Mouse (Mus musculus): ENCODE measurements around the gene Sox6. TPM values are rescaled to one million over a fixed set of nuclear protein-coding genes. Genes with fewer than 3 reads are reported as not detected.

The Sox6 gene
- polyA plus RNA-seq, 1 experiment from 2014 or later, result 31.2 TPM

DNA sequence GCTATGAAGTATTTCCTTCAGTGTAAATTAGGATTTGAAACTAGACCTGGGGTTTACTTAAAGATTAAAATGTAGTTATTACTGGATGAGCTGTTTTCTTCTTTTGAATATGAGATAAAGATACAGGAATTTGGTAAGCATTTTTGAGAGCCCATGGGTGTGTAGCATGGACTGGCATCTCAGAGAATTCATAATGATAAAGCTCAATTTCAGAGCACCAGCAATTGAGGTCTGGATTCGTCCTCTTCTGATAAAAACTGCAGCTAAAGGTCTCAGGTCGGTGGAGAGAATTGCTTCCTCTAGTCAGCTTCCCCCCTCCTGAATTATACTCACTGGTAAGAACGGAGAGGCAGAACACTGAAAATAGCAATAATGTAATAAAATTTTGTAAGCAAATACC, 86.4 kb downstream of the Sox6 start:
- Histone ChIP-seq H3K9me3 (ENCODE audit: control insufficient read depth, low read length) (no peaks in the 10 kb centered on the region), H3K27me3 (replicated peaks; ENCODE audit: control insufficient read depth, insufficient read depth, low read length) (no peaks in the 10 kb centered on the region), H3K27ac (ENCODE audit: low read depth, low read length) (no peak overlapping the region), H3K9ac (ENCODE audit: low read depth, low read length) (no peak overlapping the region), H3K4me3 (ENCODE audit: low read length) (no peak overlapping the region), H3K4me1 (ENCODE audit: control insufficient read depth, insufficient read depth, low read depth, low read length) (no peaks in the 10 kb centered on the region), H3K4me2 (ENCODE audit: low read length) (no peak overlapping the region), H3K36me3 (ENCODE audit: control insufficient read depth, insufficient read depth, low read length) (no peaks in the 10 kb centered on the region)
- ATAC-seq, result no peak
- 67% methylated on average over 3 of the region's 3 CpGs for WGBS

DNA sequence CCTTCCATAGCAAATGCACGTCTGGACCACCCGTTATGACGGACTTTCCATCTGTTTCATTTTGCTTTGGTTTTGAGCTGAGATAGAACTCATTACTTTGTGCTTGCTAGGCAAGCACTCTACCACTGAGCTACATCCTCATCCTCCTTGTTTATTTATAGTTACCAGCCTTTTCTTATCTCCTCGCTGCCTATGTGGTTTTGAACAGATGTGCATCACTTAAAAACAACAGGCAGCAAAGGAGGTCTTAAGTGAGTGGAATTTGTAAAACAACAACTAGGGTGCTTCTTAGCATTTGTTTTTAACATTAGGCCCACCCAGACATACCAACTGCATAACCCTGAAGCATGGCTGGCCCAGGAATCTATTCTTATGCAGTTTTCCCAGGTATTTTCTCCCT, 86.9 kb downstream of the Sox6 start:
- H3K9me3 ChIP-seq (ENCODE audit: control insufficient read depth, low read length), result no peaks in the 10 kb centered on the region
- no peak overlapping the region for H3K4me3 ChIP-seq (ENCODE audit: low read length)
- H3K4me1 ChIP-seq (ENCODE audit: control insufficient read depth, insufficient read depth, low read depth, low read length), result no peaks in the 10 kb centered on the region
- H3K27ac ChIP-seq (ENCODE audit: low read depth, low read length), result no peak overlapping the region
- H3K27me3 ChIP-seq (replicated peaks; ENCODE audit: control insufficient read depth, insufficient read depth, low read length), result no peaks in the 10 kb centered on the region
- WGBS, result 82% methylated on average over 4 of the region's 4 CpGs
- H3K36me3 ChIP-seq (ENCODE audit: control insufficient read depth, insufficient read depth, low read length), result no peaks in the 10 kb centered on the region
- H3K9ac ChIP-seq (ENCODE audit: low read depth, low read length), result no peak overlapping the region
- no peak overlapping the region for H3K4me2 ChIP-seq (ENCODE audit: low read length)
- ATAC-seq, result no peak

DNA sequence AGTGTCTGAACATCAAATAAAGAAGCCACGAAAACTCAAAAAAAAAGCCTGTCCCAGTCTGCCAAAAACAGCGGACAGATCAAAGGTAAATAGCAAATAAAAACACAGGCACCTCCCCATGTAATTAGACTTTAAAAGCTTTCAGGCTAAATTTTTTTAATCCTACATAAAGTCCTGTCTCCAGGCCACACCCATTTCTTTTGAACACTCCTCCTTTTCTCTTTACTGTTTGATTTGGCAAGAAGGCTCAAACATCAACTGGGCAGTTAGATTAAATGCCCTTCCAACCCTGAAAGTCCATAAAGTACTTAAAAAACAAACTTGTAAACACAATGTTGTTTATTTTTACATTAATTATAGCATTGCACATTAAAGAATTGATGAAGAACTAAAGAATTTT, 90.7 kb downstream of the Sox6 start:
- Histone ChIP-seq H3K4me3 (ENCODE audit: low read length) (no peak overlapping the region), H3K27me3 (replicated peaks; ENCODE audit: control insufficient read depth, insufficient read depth, low read length) (no peaks in the 10 kb centered on the region), H3K9ac (ENCODE audit: low read depth, low read length) (no peak overlapping the region), H3K36me3 (ENCODE audit: control insufficient read depth, insufficient read depth, low read length) (no peaks in the 10 kb centered on the region), H3K27ac (ENCODE audit: low read depth, low read length) (no peak overlapping the region), H3K4me2 (ENCODE audit: low read length) (no peak overlapping the region), H3K4me1 (ENCODE audit: control insufficient read depth, insufficient read depth, low read depth, low read length) (no peaks in the 10 kb centered on the region), H3K9me3 (ENCODE audit: control insufficient read depth, low read length) (no peaks in the 10 kb centered on the region)
- ATAC-seq, result no peak
- 58% methylated on average over 2 of the region's 2 CpGs for WGBS

DNA sequence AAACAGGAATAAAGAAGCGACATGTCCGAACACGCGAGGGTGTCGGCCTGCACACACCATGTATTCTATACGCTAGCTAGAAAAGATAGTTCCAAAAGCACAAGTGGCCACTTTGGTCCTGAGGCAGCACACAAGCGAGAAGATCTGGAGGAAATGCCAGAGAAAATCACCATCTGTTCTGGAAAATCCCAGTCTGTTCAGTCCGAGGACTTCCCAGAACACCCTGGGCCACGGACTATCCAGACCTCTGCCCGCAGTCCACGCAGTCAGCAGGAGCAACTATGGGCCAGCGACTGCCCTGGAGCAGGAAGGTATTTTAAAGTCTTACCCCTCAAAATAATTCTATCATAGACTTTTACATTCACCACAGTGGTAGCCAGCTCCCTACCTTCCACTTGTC, 92.0 kb downstream of the Sox6 start:
- no peaks in the 10 kb centered on the region for H3K36me3 ChIP-seq (ENCODE audit: control insufficient read depth, insufficient read depth, low read length)
- no peak overlapping the region for H3K9ac ChIP-seq (ENCODE audit: low read depth, low read length)
- no peak overlapping the region for H3K27ac ChIP-seq (ENCODE audit: low read depth, low read length)
- ATAC-seq, result no peak
- H3K9me3 ChIP-seq (ENCODE audit: control insufficient read depth, low read length), result no peaks in the 10 kb centered on the region
- no peaks in the 10 kb centered on the region for H3K4me1 ChIP-seq (ENCODE audit: control insufficient read depth, insufficient read depth, low read depth, low read length)
- no peaks in the 10 kb centered on the region for H3K27me3 ChIP-seq (replicated peaks; ENCODE audit: control insufficient read depth, insufficient read depth, low read length)
- WGBS, result 92% methylated on average over 12 of the region's 12 CpGs
- no peak overlapping the region for H3K4me3 ChIP-seq (ENCODE audit: low read length)
- H3K4me2 ChIP-seq (ENCODE audit: low read length), result no peak overlapping the region

DNA sequence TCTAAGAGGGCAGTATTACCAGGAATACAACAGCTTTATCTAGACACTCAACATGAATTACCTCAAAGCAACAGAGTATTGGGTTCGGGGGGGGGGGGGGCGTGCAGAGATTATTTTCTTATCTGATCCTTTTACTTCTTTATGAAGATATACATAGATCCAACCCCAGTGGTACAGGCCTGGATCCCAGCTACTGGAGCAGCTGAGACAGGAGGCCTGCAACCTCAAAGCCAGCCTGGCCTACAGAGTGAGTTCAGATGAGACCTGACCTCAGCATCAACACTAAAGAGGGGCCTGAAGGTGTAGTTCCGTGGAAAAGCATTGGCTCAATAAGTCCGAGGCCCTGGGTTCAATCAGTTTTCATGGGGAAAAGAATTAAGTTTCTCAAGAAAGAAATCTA, 93.1 kb downstream of the Sox6 start:
- ATAC-seq, result no peak
- Histone ChIP-seq H3K9ac (ENCODE audit: low read depth, low read length) (no peak overlapping the region), H3K27me3 (replicated peaks; ENCODE audit: control insufficient read depth, insufficient read depth, low read length) (no peaks in the 10 kb centered on the region), H3K4me3 (ENCODE audit: low read length) (no peak overlapping the region), H3K4me2 (ENCODE audit: low read length) (no peak overlapping the region), H3K9me3 (ENCODE audit: control insufficient read depth, low read length) (no peaks in the 10 kb centered on the region), H3K4me1 (ENCODE audit: control insufficient read depth, insufficient read depth, low read depth, low read length) (no peaks in the 10 kb centered on the region), H3K27ac (ENCODE audit: low read depth, low read length) (no peak overlapping the region), H3K36me3 (ENCODE audit: control insufficient read depth, insufficient read depth, low read length) (no peaks in the 10 kb centered on the region)
- 87% methylated on average over 4 of the region's 4 CpGs for WGBS

DNA sequence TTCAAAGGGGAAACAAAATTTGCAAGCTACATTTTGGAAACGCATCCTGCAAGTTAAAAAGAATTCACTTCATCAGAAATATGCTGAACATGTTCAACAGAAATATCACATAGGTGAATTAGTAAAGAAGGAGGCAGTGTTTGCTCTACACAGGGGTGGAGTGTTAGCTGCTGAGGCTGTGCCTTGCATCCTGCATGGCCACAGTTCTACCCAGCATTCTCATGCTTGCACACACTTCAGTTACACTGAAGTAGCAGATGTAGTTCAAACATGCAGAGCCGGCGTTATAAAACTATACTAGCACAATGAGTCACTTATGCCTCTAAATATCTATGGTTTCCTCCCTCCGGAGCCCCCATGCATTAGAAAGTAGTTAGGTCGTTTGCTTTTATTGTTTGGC, 94.3 kb downstream of the Sox6 start:
- H3K4me1 ChIP-seq (ENCODE audit: control insufficient read depth, insufficient read depth, low read depth, low read length), result no peaks in the 10 kb centered on the region
- H3K27me3 ChIP-seq (replicated peaks; ENCODE audit: control insufficient read depth, insufficient read depth, low read length), result no peaks in the 10 kb centered on the region
- ATAC-seq, result no peak
- H3K27ac ChIP-seq (ENCODE audit: low read depth, low read length), result no peak overlapping the region
- H3K9me3 ChIP-seq (ENCODE audit: control insufficient read depth, low read length), result no peaks in the 10 kb centered on the region
- H3K4me3 ChIP-seq (ENCODE audit: low read length), result no peak overlapping the region
- H3K9ac ChIP-seq (ENCODE audit: low read depth, low read length), result no peak overlapping the region
- H3K4me2 ChIP-seq (ENCODE audit: low read length), result no peak overlapping the region
- 65% methylated on average over 5 of the region's 5 CpGs for WGBS
- H3K36me3 ChIP-seq (ENCODE audit: control insufficient read depth, insufficient read depth, low read length), result no peaks in the 10 kb centered on the region

DNA sequence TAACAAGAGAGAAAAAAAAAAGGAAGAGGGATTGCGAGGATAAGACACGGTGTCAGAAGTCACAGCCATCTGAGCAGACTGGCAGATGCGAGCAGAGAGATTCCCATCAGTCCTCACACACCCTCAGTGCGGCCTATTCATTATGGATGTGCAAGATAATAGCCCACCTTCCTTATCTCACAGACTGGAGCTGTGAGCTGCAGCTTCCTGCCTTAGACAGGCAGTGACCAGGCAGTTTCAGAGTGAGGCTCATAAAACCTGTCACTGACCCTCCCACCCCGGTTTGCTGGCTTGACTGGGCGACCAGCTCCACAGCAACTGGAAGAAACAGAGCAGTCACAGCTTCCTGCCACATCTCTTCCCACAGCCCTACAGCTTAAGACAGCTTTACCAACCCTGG, 96.8 kb downstream of the Sox6 start:
- WGBS, result 58% methylated on average over 6 of the region's 6 CpGs

DNA sequence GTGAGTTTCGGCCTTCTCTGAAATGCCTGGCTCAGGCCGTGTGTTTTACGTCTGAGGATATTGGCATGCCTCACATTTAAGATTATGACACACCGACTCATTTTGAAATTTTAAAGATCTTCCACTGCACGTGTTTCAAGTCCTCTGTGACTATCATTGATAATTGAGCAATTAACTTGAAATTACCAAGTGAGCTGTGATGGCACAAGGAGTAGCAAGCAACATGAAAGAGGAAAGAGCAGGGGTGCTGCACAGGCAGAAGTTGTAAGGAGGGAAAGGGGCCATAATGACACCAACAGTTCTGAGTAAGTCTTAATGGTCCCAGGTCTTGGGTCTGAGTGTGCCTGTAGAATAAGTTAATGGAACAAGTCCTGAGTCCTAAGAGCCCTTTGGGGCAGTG, 99.3 kb downstream of the Sox6 start:
- H3K4me1 ChIP-seq (ENCODE audit: control insufficient read depth, insufficient read depth, low read depth, low read length), result no peaks in the 10 kb centered on the region
- no peak for ATAC-seq
- no peaks in the 10 kb centered on the region for H3K9me3 ChIP-seq (ENCODE audit: control insufficient read depth, low read length)
- H3K27me3 ChIP-seq (replicated peaks; ENCODE audit: control insufficient read depth, insufficient read depth, low read length), result no peaks in the 10 kb centered on the region
- no peak overlapping the region for H3K9ac ChIP-seq (ENCODE audit: low read depth, low read length)
- no peaks in the 10 kb centered on the region for H3K36me3 ChIP-seq (ENCODE audit: control insufficient read depth, insufficient read depth, low read length)
- no peak overlapping the region for H3K27ac ChIP-seq (ENCODE audit: low read depth, low read length)
- H3K4me2 ChIP-seq (ENCODE audit: low read length), result no peak overlapping the region
- 78% methylated on average over 5 of the region's 5 CpGs for WGBS
- H3K4me3 ChIP-seq (ENCODE audit: low read length), result no peak overlapping the region

More for the DNA sequence above, 96.8 kb downstream of the Sox6 start:
- Histone ChIP-seq H3K36me3 (ENCODE audit: control insufficient read depth, insufficient read depth, low read length) (no peaks in the 10 kb centered on the region), H3K4me2 (ENCODE audit: low read length) (no peak overlapping the region), H3K4me1 (ENCODE audit: control insufficient read depth, insufficient read depth, low read depth, low read length) (no peaks in the 10 kb centered on the region), H3K9ac (ENCODE audit: low read depth, low read length) (no peak overlapping the region), H3K9me3 (ENCODE audit: control insufficient read depth, low read length) (no peaks in the 10 kb centered on the region), H3K27me3 (replicated peaks; ENCODE audit: control insufficient read depth, insufficient read depth, low read length) (no peaks in the 10 kb centered on the region), H3K27ac (ENCODE audit: low read depth, low read length) (no peak overlapping the region), H3K4me3 (ENCODE audit: low read length) (no peak overlapping the region)
- no peak for ATAC-seq

DNA sequence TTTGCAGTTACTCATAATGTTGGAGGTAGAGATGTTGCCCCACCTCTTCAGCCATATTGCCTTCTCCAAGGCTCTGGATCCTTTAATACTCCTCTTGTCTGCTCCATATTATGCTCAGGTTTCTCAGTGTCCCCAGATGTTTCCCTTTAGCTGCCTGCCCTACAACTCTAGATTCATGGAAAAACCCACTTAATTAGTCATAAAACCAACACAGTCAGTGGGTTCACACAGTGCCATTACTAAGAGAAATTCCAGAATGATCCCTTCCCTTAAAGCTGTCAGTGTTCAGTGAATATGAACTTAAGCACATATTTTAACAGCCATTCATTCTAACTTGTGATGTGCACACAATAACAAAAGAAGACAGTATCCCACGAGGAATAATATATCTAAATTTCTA, 101.7 kb downstream of the Sox6 start:
- H3K9ac ChIP-seq (ENCODE audit: low read depth, low read length), result no peak overlapping the region
- no peak overlapping the region for H3K4me2 ChIP-seq (ENCODE audit: low read length)
- 87% methylated on average over 1 of the region's 1 CpGs for WGBS
- H3K9me3 ChIP-seq (ENCODE audit: control insufficient read depth, low read length), result no peaks in the 10 kb centered on the region
- H3K27me3 ChIP-seq (replicated peaks; ENCODE audit: control insufficient read depth, insufficient read depth, low read length), result no peaks in the 10 kb centered on the region
- no peak overlapping the region for H3K4me3 ChIP-seq (ENCODE audit: low read length)
- ATAC-seq, result no peak
- no peaks in the 10 kb centered on the region for H3K36me3 ChIP-seq (ENCODE audit: control insufficient read depth, insufficient read depth, low read length)
- no peak overlapping the region for H3K27ac ChIP-seq (ENCODE audit: low read depth, low read length)
- H3K4me1 ChIP-seq (ENCODE audit: control insufficient read depth, insufficient read depth, low read depth, low read length), result no peaks in the 10 kb centered on the region

DNA sequence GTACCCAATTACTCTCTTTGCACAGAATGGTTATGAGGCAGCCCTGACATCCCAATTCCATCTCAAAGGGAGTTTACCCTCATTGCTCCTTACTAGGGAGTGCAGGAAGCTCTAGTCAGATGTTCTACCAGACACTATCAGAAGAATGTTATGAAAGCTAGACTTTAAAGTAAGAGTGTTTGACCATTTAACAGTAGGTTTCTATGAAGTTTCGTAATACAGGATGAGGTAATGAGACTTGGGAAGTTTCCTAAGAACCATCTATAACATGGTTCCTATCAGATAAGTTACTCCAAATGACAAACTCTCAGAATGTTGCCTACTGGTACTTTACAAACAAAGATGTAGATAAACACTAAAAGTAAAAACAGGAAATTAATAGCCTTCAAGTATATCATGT, 123.3 kb downstream of the Sox6 start:
- Histone ChIP-seq H3K27ac (ENCODE audit: low read depth, low read length) (no peak overlapping the region), H3K9ac (ENCODE audit: low read depth, low read length) (no peak overlapping the region), H3K36me3 (ENCODE audit: control insufficient read depth, insufficient read depth, low read length) (no peaks in the 10 kb centered on the region), H3K4me2 (ENCODE audit: low read length) (no peak overlapping the region), H3K4me1 (ENCODE audit: control insufficient read depth, insufficient read depth, low read depth, low read length) (peaks cover 3% of the 10 kb centered on the region; the same call in 1 of the 2 replicates), H3K27me3 (replicated peaks; ENCODE audit: control insufficient read depth, insufficient read depth, low read length) (no peaks in the 10 kb centered on the region), H3K9me3 (ENCODE audit: control insufficient read depth, low read length) (no peaks in the 10 kb centered on the region), H3K4me3 (ENCODE audit: low read length) (no peak overlapping the region)
- WGBS, result 96% methylated on average over 1 of the region's 1 CpGs
- no peak for ATAC-seq

Data from hindbrain, embryonic 16.5 days (tissue).